Mouse (Mus musculus): ENCODE measurements around the gene Crip1.

DNA sequence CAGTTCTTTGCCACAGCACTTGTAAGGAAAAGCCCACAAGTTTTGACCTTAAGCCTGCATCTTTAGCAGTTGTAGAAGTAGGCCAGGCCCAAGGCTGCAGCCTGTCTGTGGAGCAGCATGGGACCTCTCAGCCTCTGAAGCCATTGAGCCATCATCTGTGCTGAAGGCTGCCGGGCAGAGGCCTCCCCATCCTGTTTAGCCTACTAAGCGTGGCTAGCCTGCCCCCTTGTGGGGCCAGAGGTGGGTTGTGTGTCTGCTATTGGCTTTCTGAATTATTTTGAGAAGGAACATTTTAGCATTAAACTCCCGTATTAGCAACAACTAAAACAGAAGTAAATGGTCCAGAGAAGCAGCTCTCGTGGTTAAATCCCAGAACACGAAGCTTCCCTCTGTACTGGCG, 43.7 kb upstream of the Crip1 start:
- no peak for TF ChIP-seq POLR2A (IDR thresholded peaks at IDR 0.05; ENCODE audit: borderline replicate concordance, insufficient read depth, low read length)
- TF ChIP-seq CTCF (IDR thresholded peaks at IDR 0.05; ENCODE audit: borderline replicate concordance, insufficient read depth, low read depth, low read length), result peak; percentile 76
